Mouse (Mus musculus) forebrain, postnatal 0 days (tissue): Measurements from ENCODE around the gene Frmpd1. TPM values are rescaled to one million over a fixed set of nuclear protein-coding genes. Genes with fewer than 3 reads are reported as not detected.

ENCODE experiments used
- ATAC-seq: fragments of 200-750 bp; cut with Nextera tagmentation; 2 replicates; pipeline ENCODE4 v1.8.0; 2017; ENCODE audit warnings: mild to moderate bottlenecking, moderate library complexity
- DNase-seq: peaks from one replicate; pipeline ENCODE4 v3.0.0-alpha.2; 2015
- H3K27ac ChIP-seq: fragments of 300-500 bp; sonication (generic); 2 replicates; pipeline ENCODE4 v1.5.1; 2014; ENCODE audit warnings: low read depth, mild to moderate bottlenecking, antibody characterized with exemption, low read length, moderate library complexity, mixed read lengths
- H3K27me3 ChIP-seq: fragments of 300-500 bp; sonication (generic); 2 replicates; pipeline ENCODE4 v1.6.1; 2014; ENCODE audit warnings: mild to moderate bottlenecking, low read length, mixed read lengths; ENCODE audit not compliant: insufficient read depth
- H3K36me3 ChIP-seq: fragments of 300-500 bp; sonication (generic); 2 replicates; pipeline ENCODE4 v1.6.1; 2014; ENCODE audit warnings: mild to moderate bottlenecking, moderate library complexity; ENCODE audit not compliant: insufficient read depth
- H3K4me1 ChIP-seq: fragments of 300-500 bp; sonication (generic); 2 replicates; pipeline ENCODE4 v1.6.1; 2014; ENCODE audit warnings: antibody characterized with exemption; ENCODE audit not compliant: insufficient read depth
- H3K4me2 ChIP-seq: fragments of 300-500 bp; sonication (generic); 2 replicates; pipeline ENCODE4 v1.6.1; 2014; ENCODE audit warnings: low read depth, mild to moderate bottlenecking, moderate library complexity
- H3K4me3 ChIP-seq: fragments of 300-500 bp; sonication (generic); 2 replicates; pipeline ENCODE4 v1.5.1; 2014; ENCODE audit warnings: low read depth, low read length, mixed read lengths
- H3K9ac ChIP-seq: fragments of 300-500 bp; sonication (generic); 2 replicates; pipeline ENCODE4 v1.6.1; 2014; ENCODE audit warnings: mild to moderate bottlenecking
- H3K9me3 ChIP-seq: fragments of 300-500 bp; sonication (generic); 2 replicates; pipeline ENCODE4 v1.6.1; 2016; ENCODE audit warnings: low read length
- CTCF ChIP-seq: sonication (generic); IDR thresholded peaks from 2 replicates; pipeline ENCODE4 v1.5.1; 2016; ENCODE audit warnings: antibody characterized with exemption, control low read depth, low read depth
- WGBS: fragments of 180-500 bp; shearing (Covaris S2); extraction: QIAGEN DNeasy Blood & Tissue Kit; methylation state at CpG from one replicate; pipeline ENCODE4 v1.1.7; 2014; 5-methylcytosine and 5-hydroxymethylcytosine counted together
- polyA plus RNA-seq: library from polyadenylated mRNA; unstranded; fragments of >200 nt; fragmentation: Nextera tagmentation; extraction: Ambion mirVana; gene quantifications from 2 replicates; pipeline ENCODE4 v1.2.1, GENCODE M21; 2015
- total RNA-seq: library from RNA; depleted of rRNA; stranded (reverse); fragments of >200 nt; gene quantifications from 2 replicates; pipeline ENCODE4 v1.2.3, GENCODE M21; 2014

The Frmpd1 gene
- total and polyA plus RNA-seq, 2 experiments from 2014 or later, result 2.7 to 5.3 TPM

DNA sequence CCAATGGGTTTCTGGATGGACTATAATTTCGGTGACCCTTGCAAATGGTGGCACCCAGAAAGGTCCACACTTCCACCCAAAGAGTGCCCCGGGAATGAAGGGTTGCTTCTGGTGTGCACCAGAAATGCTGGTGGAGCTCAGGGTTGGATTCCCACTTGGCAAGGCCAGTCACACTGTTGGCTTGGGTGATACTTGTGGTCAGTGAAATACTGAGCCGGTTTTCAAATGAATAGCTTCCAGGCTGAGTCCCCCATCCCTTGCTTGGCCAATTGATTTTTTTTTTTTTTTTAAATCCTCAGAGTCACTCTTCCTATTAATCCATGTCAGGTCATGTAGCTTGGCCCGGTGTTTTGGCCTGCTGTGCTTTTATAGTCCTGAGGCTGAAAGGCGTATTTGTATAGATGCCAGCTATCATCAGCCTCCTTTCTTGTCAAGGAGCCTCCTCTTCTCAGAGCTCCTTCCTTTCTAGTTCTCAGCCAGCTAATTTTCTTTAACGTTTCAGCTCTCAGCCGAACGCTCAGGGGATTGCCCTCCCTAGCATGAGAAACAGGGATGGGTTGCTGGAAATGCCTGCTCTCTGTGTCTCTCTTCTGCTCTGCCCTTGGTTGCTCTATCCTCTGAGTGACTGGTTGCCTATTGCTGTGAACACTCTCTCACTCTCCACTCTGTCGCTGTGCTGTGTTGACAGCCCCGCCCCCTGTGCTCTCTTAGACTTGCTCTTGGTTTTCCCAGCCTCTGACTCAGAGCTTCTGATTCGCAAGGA is 69.3 kb downstream of the Frmpd1 start:
- DNase-seq (peak; percentile 61), ATAC-seq (peak; percentile 89)
- Histone ChIP-seq H3K36me3 (no peaks in the 10 kb centered on the region), H3K4me3 (no peak overlapping the region), H3K9ac (no peak overlapping the region), H3K9me3 (no peaks in the 10 kb centered on the region), H3K27me3 (no peaks in the 10 kb centered on the region), H3K27ac (no peak overlapping the region), H3K4me1 (peaks cover 10% of the 10 kb centered on the region), H3K4me2 (no peak overlapping the region)
- no peak for TF ChIP-seq CTCF
- WGBS, result 27% methylated on average over 11 of the region's 11 CpGs

- no peak overlapping the region for H3K4me3 ChIP-seq
- no peak for TF ChIP-seq CTCF
- H3K9me3 ChIP-seq, result no peaks in the 10 kb centered on the region
- DNase-seq (peak; percentile 58), ATAC-seq (peak; percentile 29; the same call in 1 of the 2 replicates)
- WGBS, result 29% methylated on average over 4 of the region's 4 CpGs
- no peaks in the 10 kb centered on the region for H3K36me3 ChIP-seq
- H3K4me1 ChIP-seq, result no peaks in the 10 kb centered on the region; the same call in 1 of the 2 replicates
- no peak overlapping the region; the same call in 1 of the 2 replicates for H3K27ac ChIP-seq
- H3K9ac ChIP-seq, result no peak overlapping the region
- no peaks in the 10 kb centered on the region for H3K27me3 ChIP-seq
- no peak overlapping the region for H3K4me2 ChIP-seq
Observed at GRCm38 (mm10) chr4:45259232-45259832, 74.7 kb downstream of the Frmpd1 start.

GRCm38 (mm10) chr4:45261551-45261950 is 76.9 kb downstream of the Frmpd1 start:
- no peak for ATAC-seq
- DNase-seq, result peak; percentile 29
- no peak overlapping the region for H3K9ac ChIP-seq
- H3K4me3 ChIP-seq, result no peak overlapping the region
- H3K27me3 ChIP-seq, result no peaks in the 10 kb centered on the region
- no peak for TF ChIP-seq CTCF
- no peaks in the 10 kb centered on the region for H3K36me3 ChIP-seq
- no peak overlapping the region for H3K27ac ChIP-seq
- WGBS, result 63% methylated on average over 4 of the region's 4 CpGs
- no peaks in the 10 kb centered on the region; the same call in 1 of the 2 replicates for H3K4me1 ChIP-seq
- no peaks in the 10 kb centered on the region for H3K9me3 ChIP-seq
- no peak overlapping the region for H3K4me2 ChIP-seq

- no peak overlapping the region for H3K9ac ChIP-seq
- TF ChIP-seq CTCF, result no peak
- no peak for DNase-seq
- H3K36me3 ChIP-seq, result no peaks in the 10 kb centered on the region
- no peak overlapping the region for H3K4me2 ChIP-seq
- WGBS, result 77% methylated on average over 3 of the region's 3 CpGs
- no peak for ATAC-seq
- H3K4me3 ChIP-seq, result no peak overlapping the region
- H3K27ac ChIP-seq, result no peak overlapping the region
- H3K4me1 ChIP-seq, result 0 out of 2 replicates have a peak, but pooled peaks cover 3% of the 10 kb centered on the region
- no peaks in the 10 kb centered on the region for H3K27me3 ChIP-seq
- no peaks in the 10 kb centered on the region for H3K9me3 ChIP-seq
Observed at GRCm38 (mm10) chr4:45267883-45268282, 83.2 kb downstream of the Frmpd1 start.

DNA sequence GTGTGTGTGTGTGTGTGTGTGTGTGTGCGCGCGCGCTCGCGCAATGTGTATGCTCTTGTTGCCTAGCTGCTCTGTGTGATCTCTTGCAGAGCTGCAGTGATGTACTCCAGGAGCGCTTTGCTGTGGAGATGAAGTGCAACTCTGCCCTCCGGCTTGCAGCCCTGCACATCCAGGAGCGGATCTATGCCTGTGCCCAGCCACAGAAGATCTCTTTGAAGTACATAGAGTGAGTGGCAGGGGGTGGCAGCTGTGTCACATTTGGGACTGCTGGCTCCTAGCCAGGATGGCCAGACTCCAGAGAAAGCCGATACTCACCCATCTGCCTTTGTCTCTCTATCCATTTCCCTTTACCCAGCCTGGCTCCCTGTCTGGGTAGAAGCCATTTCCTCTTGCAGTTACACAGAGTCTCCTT is 86.4 kb downstream of the Frmpd1 start:
- H3K9ac ChIP-seq, result no peak overlapping the region
- no peaks in the 10 kb centered on the region for H3K27me3 ChIP-seq
- DNase-seq (peak; percentile 80), ATAC-seq (peak; percentile 95)
- TF ChIP-seq CTCF, result no peak
- no peak overlapping the region for H3K4me2 ChIP-seq
- no peaks in the 10 kb centered on the region for H3K36me3 ChIP-seq
- no peak overlapping the region for H3K4me3 ChIP-seq
- no peaks in the 10 kb centered on the region for H3K9me3 ChIP-seq
- H3K4me1 ChIP-seq, result 0 out of 2 replicates have a peak, but pooled peaks cover 3% of the 10 kb centered on the region
- 47% methylated on average over 10 of the region's 10 CpGs for WGBS
- peak overlapping the region; percentile 23; the same call in 1 of the 2 replicates for H3K27ac ChIP-seq

DNA sequence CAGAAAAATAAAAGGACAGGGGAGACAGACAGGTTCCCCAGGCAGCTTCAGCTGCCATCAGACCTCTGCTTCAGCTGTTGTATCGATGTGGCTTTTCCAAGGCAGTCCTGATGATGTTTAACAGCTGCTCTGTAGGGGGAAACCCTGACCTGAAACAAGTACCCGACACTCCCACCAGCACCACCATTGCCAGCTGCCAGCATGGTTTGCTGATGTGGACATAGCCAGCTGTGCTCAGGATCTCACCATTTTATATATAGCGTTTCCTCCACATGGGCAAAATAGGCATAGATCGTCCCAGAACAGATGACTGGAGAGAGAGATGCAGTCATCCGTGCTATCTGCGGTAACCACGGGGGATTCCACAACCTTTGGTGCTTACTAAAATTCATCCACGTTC is 91.1 kb downstream of the Frmpd1 start:
- DNase-seq (no peak), ATAC-seq (no peak)
- Histone ChIP-seq H3K36me3 (no peaks in the 10 kb centered on the region), H3K9ac (no peak overlapping the region), H3K4me2 (no peak overlapping the region), H3K4me1 (0 out of 2 replicates have a peak, but pooled peaks cover 3% of the 10 kb centered on the region), H3K27me3 (no peaks in the 10 kb centered on the region), H3K4me3 (no peak overlapping the region), H3K9me3 (no peaks in the 10 kb centered on the region), H3K27ac (no peak overlapping the region)
- WGBS, result 89% methylated on average over 8 of the region's 8 CpGs
- TF ChIP-seq CTCF, result no peak

GRCm38 (mm10) chr4:45279292-45279691 is 94.6 kb downstream of the Frmpd1 start:
- WGBS, result 61% methylated on average over 8 of the region's 8 CpGs
- peak; percentile 41 for TF ChIP-seq CTCF
- no peaks in the 10 kb centered on the region for H3K4me1 ChIP-seq
- DNase-seq (no peak), ATAC-seq (peak; percentile 61)
- H3K27me3 ChIP-seq, result no peaks in the 10 kb centered on the region
- H3K9ac ChIP-seq, result no peak overlapping the region
- no peak overlapping the region for H3K4me2 ChIP-seq
- no peak overlapping the region for H3K4me3 ChIP-seq
- H3K9me3 ChIP-seq, result no peaks in the 10 kb centered on the region
- no peak overlapping the region for H3K27ac ChIP-seq
- H3K36me3 ChIP-seq, result no peaks in the 10 kb centered on the region
